Mouse (Mus musculus): Measurements from ENCODE around the gene Cfap74.

GRCm38 (mm10) chr4:155473319-155473718 lies 64.3 kb downstream of the Cfap74 start:
- TF ChIP-seq POLR2A (IDR thresholded peaks at IDR 0.05; ENCODE audit: control insufficient read depth, extremely low read depth, insufficient read depth, low read length, poor library complexity) (no peak), CTCF (IDR thresholded peaks at IDR 0.05; ENCODE audit: borderline replicate concordance, control insufficient read depth, extremely low read depth, insufficient read depth, low read length, poor library complexity) (no peak)

Data from thymus, adult 2 months (tissue).